Mouse (Mus musculus) CD4-positive, CD25-positive, alpha-beta regulatory T cell, adult 9 weeks (primary cell): ENCODE measurements around the gene Mrpl49. TPM values are rescaled to one million over a fixed set of nuclear protein-coding genes. Genes with fewer than 3 reads are reported as not detected.

Experiments used
- polyA plus RNA-seq: library from polyadenylated mRNA; unstranded; fragments of 100-300 nt; shearing (Covaris generic); gene quantifications from one replicate; pipeline ENCODE4 v1.2.1, GENCODE M21; 2017

The Mrpl49 gene
- 61.3 TPM for polyA plus RNA-seq

DNA sequence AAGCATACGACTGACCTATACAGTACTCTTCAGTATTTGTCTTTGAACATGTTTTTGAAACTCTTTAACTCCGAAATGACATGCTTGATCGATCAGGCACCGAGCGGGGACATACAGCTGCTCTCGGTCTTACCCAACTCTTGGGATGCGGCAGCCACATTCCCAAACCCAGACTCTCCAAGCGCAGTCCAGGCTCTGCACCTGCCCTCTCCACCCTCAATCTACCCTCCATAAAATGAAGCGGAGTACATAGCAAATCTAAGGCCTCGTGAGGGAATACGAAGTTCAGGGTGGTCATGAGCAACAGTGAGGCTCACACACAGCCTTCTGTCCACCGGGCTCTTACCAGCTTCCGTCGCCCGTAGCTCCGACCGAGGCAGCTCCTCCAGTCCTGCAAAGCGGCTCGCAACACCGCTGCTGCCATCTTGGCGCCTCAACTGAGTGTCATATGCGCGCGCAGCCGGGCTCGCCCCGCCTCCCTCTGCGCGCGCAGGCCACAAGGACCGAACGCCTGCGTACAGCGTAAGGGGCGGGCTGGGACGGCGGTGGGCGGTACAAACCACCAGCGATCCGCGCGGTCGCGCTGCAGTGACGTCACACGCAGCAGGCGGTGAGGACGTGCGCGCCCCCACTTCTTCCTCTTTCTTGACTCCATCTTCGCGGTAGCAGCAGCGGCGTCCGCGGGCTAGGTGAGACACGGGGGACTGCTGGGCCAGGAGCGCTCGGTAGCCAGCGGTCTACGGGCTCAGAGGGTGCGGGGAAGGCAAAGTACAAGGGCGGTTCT, at the start of gene Mrpl49, which contains the start of gene Fau:
TSS of gene Mrpl49 (minus strand) at position 473 of the 784 bp plus-strand sequence.
TSS of gene Fau (plus strand) at position 532 of the 784 bp plus-strand sequence.

GRCm38 (mm10) chr19:6105586-6105985, 48.0 kb upstream of the Mrpl49 start, which contains the start of gene Naaladl1:
TSS of gene Naaladl1 (plus strand) at chr19:6105782.

GRCm38 (mm10) chr19:6094119-6094518, 36.5 kb upstream of the Mrpl49 start, which contains the start of gene AC131692.1:
TSS of gene AC131692.1 (plus strand) at chr19:6094419.

GRCm38 (mm10) chr19:6084478-6085248, 27.1 kb upstream of the Mrpl49 start, which contains the start of the genes Zfpl1 and Cdca5:
TSS of gene Zfpl1 (minus strand) at chr19:6084956.
TSS of gene Cdca5 (plus strand) at chr19:6084983.

DNA sequence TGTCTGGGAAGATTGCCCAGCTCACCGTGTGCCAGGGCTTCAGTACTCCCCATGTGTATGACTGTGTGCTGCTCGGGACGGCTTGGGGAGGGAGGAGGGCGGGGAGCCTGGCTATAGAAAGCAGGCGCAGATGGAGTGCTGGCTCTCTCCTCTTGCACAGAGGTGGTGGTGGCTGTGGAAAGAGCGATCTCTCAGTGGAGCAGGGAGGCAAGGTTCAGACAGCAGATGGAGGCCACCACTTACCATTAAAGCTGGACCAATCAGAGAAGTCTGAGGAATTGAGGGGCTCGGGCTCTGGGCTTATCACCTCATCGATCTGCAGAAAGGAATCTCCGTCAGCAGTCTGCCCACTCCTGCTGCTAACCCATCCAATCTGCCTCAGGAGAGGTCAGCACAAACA, 24.6 kb upstream of the Mrpl49 start, which contains the start of gene Gm28374:
TSS of gene Gm28374 (minus strand) at position 101 of the 400 bp plus-strand sequence.

GRCm38 (mm10) chr19:6079983-6080480, 22.4 kb upstream of the Mrpl49 start, which contains the start of gene Tmem262:
TSS of gene Tmem262 (plus strand) at chr19:6080033.

GRCm38 (mm10) chr19:6076564-6077393, 19.2 kb upstream of the Mrpl49 start, which contains the start of gene Vps51:
TSS of gene Vps51 (minus strand) at chr19:6077231.

GRCm38 (mm10) chr19:6067724-6068415, 10.3 kb upstream of the Mrpl49 start, which contains the start of gene Tm7sf2:
TSS of gene Tm7sf2 (minus strand) at chr19:6068373.

DNA sequence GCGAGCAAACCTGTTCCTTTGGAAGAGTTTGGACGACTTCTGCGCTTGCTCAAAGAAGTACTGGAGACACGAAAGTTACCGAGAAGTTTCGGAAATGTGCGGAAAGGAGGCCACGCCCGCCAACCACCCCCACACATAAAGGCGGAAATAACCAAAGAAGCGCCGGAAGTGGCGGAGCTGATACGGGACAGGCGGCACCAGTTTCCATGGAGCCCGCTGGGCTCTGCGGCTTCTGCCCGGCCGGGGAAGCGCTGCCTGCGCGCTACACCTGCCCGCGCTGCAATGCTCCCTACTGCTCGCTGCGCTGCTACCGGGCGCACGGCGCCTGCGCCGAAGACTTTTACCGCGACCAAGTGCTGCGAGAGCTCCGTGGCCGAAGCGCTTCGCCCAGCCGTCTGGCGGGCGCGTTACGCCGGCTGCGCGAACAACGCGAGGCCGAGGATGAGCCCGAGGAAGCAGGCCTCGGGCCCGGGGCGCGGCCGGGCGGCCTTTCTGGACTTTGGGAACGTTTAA, 3.5 kb upstream of the Mrpl49 start, which contains the start of gene Znhit2:
TSS of gene Znhit2 (plus strand) at position 172 of the 513 bp plus-strand sequence.

GRCm38 (mm10) chr19:6046294-6047153, 11.1 kb downstream of the Mrpl49 start, which contains the start of gene Syvn1:
TSS of gene Syvn1 (plus strand) at chr19:6046576.

DNA sequence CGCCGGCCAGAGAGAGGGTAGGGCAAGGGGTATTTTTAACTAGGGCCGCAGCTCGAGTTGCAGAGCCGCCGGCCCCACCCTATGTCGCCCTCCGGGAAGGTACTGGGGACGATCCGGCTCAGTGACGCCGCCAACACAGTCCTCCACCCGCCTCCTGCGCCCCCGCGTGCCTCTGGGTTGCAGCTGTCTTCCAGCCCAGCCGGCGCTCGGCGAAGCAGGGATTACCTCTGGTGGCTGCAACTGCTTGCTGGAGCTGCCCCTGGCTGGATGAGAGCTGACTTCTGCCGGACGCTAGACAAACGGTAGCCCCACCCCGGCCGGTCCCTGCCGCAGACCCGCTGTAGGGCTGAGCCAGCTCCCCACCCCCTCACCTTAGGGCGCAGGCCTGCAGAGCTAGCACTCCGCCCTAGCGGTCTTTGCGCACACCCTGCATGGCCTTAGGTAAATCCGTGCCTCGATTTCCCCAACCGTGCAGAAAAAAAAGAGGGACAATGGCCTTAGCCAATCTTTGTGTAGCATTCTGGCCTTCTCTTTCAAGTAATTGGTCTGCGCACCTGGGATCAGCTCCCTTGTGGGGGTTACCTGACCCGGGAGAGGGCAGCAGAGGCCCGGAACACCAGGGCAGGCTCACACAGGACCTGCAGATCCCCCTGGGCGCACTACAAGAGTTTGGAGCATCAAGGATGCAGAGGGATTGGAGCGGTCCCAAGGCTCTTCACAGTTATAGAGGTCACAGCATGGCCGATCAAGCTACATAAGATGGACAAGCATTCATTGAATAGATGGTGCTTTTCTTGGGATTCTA, 41.9 kb downstream of the Mrpl49 start, which contains the start of gene Capn1:
TSS of gene Capn1 (minus strand) at position 387 of the 805 bp plus-strand sequence.

Other genes starting within 250 kb of the Mrpl49 start
- gene Frmd8, start 182.5 kb downstream of the Mrpl49 start, polyA plus RNA-seq = 335 TPM
- gene Slc25a45, start 180.0 kb downstream of the Mrpl49 start, polyA plus RNA-seq = 44.8 TPM
- gene Tigd3, start 163.6 kb downstream of the Mrpl49 start, polyA plus RNA-seq = 0.36 TPM
- gene Dpf2, start 144.8 kb downstream of the Mrpl49 start, polyA plus RNA-seq = 210 TPM
- gene Cdc42ep2, start 133.0 kb downstream of the Mrpl49 start, polyA plus RNA-seq = 0.14 TPM
- 57.4 TPM for gene Pola2, start 93.6 kb downstream of the Mrpl49 start, polyA plus RNA-seq
- not detected for gene Slc22a20, start 71.6 kb downstream of the Mrpl49 start, polyA plus RNA-seq
- 84.5 TPM for gene Capn1, start 41.9 kb downstream of the Mrpl49 start, polyA plus RNA-seq
- gene Syvn1, start 11.2 kb downstream of the Mrpl49 start, polyA plus RNA-seq = 51.3 TPM
- gene Fau, start 59 bp upstream of the Mrpl49 start, polyA plus RNA-seq = 1,170 TPM
- gene Znhit2, start 3.4 kb upstream of the Mrpl49 start, polyA plus RNA-seq = 5.8 TPM
- 15.6 TPM for gene Tm7sf2, start 10.6 kb upstream of the Mrpl49 start, polyA plus RNA-seq
- gene Vps51, start 19.4 kb upstream of the Mrpl49 start, polyA plus RNA-seq = 73.4 TPM
- gene Tmem262, start 22.2 kb upstream of the Mrpl49 start, polyA plus RNA-seq = not detected
- 1.7 TPM for gene Gm28374, start 24.5 kb upstream of the Mrpl49 start, polyA plus RNA-seq
- 47.2 TPM for gene Zfpl1, start 27.2 kb upstream of the Mrpl49 start, polyA plus RNA-seq
- 3.9 TPM for gene Cdca5, start 27.2 kb upstream of the Mrpl49 start, polyA plus RNA-seq
- not detected for gene AC131692.1, start 36.6 kb upstream of the Mrpl49 start, polyA plus RNA-seq
- not detected for gene Naaladl1, start 48.0 kb upstream of the Mrpl49 start, polyA plus RNA-seq
- gene Sac3d1, start 60.9 kb upstream of the Mrpl49 start, polyA plus RNA-seq = 1.5 TPM
- gene Snx15, start 70.5 kb upstream of the Mrpl49 start, polyA plus RNA-seq = 42.8 TPM
- gene Batf2, start 83.2 kb upstream of the Mrpl49 start, polyA plus RNA-seq = not detected
- gene Arl2, start 83.8 kb upstream of the Mrpl49 start, polyA plus RNA-seq = 28.6 TPM
- gene Majin, start 126.6 kb upstream of the Mrpl49 start, polyA plus RNA-seq = not detected
- gene Gpha2, start 168.6 kb upstream of the Mrpl49 start, polyA plus RNA-seq = not detected
- gene Ppp2r5b, start 178.1 kb upstream of the Mrpl49 start, polyA plus RNA-seq = 6.7 TPM
- gene Atg2a, start 183.9 kb upstream of the Mrpl49 start, polyA plus RNA-seq = 42.5 TPM
- 8.5 TPM for gene Ehd1, start 218.9 kb upstream of the Mrpl49 start, polyA plus RNA-seq
- gene Cdc42bpg, start 248.7 kb upstream of the Mrpl49 start, polyA plus RNA-seq = 0.10 TPM